In genomic region chr1:39721351-39721726, GRCm38 (mm10) we compare ENCODE assay signal across 8 mouse cellular contexts. TPM values are rescaled to one million over a fixed set of nuclear protein-coding genes. Genes with fewer than 3 reads are reported as not detected.
A peak's percentile ranks its signal among the peaks of the same experiment; 100 is the strongest.
DNase-seq lines count a peak whose midpoint lies in the region; ATAC-seq lines count a peak whose summit lies in the region.

No protein-coding gene starts in this region.

- H3K27me3 ChIP-seq in limb, embryonic 11.5 days (ENCODE audit: control insufficient read depth, insufficient read depth, low read length): no peaks in the 10 kb centered on the region
- H3K27me3 ChIP-seq in stomach, embryonic 16.5 days (ENCODE audit: control insufficient read depth, insufficient read depth, low read length): no peaks in the 10 kb centered on the region

- H3K36me3 ChIP-seq in limb, embryonic 11.5 days (ENCODE audit: control insufficient read depth, insufficient read depth, low read length): no peaks in the 10 kb centered on the region
- no peaks in the 10 kb centered on the region for H3K36me3 ChIP-seq in stomach, embryonic 16.5 days (ENCODE audit: control insufficient read depth, insufficient read depth, low read length)

- H3K4me2 ChIP-seq in limb, embryonic 11.5 days (ENCODE audit: low read depth, severe bottlenecking): peak overlapping the region; percentile 68
- peak overlapping the region; percentile 96 for H3K4me2 ChIP-seq in stomach, embryonic 16.5 days (ENCODE audit: low read depth, low read length)

- no peak overlapping the region for H3K9ac ChIP-seq in limb, embryonic 11.5 days (ENCODE audit: low read length)
- peak overlapping the region; percentile 75; the same call in 1 of the 2 replicates for H3K9ac ChIP-seq in stomach, embryonic 16.5 days (ENCODE audit: low read length)

- no peaks in the 10 kb centered on the region for H3K9me3 ChIP-seq in limb, embryonic 11.5 days (ENCODE audit: control insufficient read depth, low read length)
- H3K9me3 ChIP-seq in stomach, embryonic 16.5 days (replicated peaks; ENCODE audit: control insufficient read depth, low read length): no peaks in the 10 kb centered on the region

- H3K27ac ChIP-seq in limb, embryonic 11.5 days (replicated peaks; ENCODE audit: low read depth, low read length): no peak overlapping the region
- no peak overlapping the region for H3K27ac ChIP-seq in stomach, embryonic 16.5 days (ENCODE audit: low read length)

- peak overlapping the region; percentile 45; the same call in 1 of the 2 replicates for H3K4me3 ChIP-seq in limb, embryonic 11.5 days (ENCODE audit: low read depth, low read length)
- H3K4me3 ChIP-seq in stomach, embryonic 16.5 days (replicated peaks; ENCODE audit: low read length): peak overlapping the region; percentile 59

- DNase-seq in cerebellum, postnatal 4 days (ENCODE audit: low spot score in 2 of 2): no peak
- DNase-seq in lung, postnatal 10 days: peak; percentile 37
- DNase-seq in lung, postnatal 25 days (ENCODE audit: low spot score): no peak
- peak; percentile 41 for DNase-seq in limb, embryonic 11.5 days (ENCODE audit: low spot score)
- DNase-seq in layer of hippocampus, postnatal 10 days (ENCODE audit: low spot score in 2 of 2): no peak

- peaks cover 8% of the 10 kb centered on the region for H3K4me1 ChIP-seq in limb, embryonic 11.5 days (ENCODE audit: control insufficient read depth, insufficient read depth, low read length)
- peaks cover 7% of the 10 kb centered on the region for H3K4me1 ChIP-seq in stomach, embryonic 16.5 days (ENCODE audit: control insufficient read depth, insufficient read depth, low read length)

- peak; percentile 31; the same call in 1 of the 2 replicates for ATAC-seq in cerebellum, adult (ENCODE audit: insufficient number of reproducible peaks, low FRiP score, low TSS enrichment)
- 0 out of 2 replicates have a peak, but pooled peaks have one; percentile 51 for ATAC-seq in limb, embryonic 11.5 days (ENCODE audit: insufficient number of reproducible peaks, low FRiP score, low TSS enrichment, low read depth)
- no peak; the same call in 1 of the 2 replicates for ATAC-seq in stomach, embryonic 16.5 days (ENCODE audit: insufficient read depth, low FRiP score)
- ATAC-seq in erythroid progenitor cell, adult 5-6 weeks (replicated peaks; ENCODE audit: low FRiP score, poor library complexity, severe bottlenecking): no peak

- WGBS in limb, embryonic 11.5 days: 20% methylated on average over 9 of the region's 9 CpGs
- WGBS in stomach, embryonic 16.5 days: 18% methylated on average over 9 of the region's 9 CpGs

RNA-seq across cellular contexts. Expression of gene Rfx8, which starts 0.5 kb away (rescaled TPM):
- polyA plus RNA-seq in limb, embryonic 11.5 days (2014; fragmentation: Nextera tagmentation; extraction: Ambion mirVana): 0.30 and 0.96 TPM in 2 replicates
- 0.19 and 0.26 TPM in 2 replicates for polyA plus RNA-seq in stomach, embryonic 16.5 days (2015; fragmentation: Nextera tagmentation; extraction: Ambion mirVana)
- not detected in 2 replicates for total RNA-seq in erythroid progenitor cell, adult 5-6 weeks (2015; ENCODE audit: low replicate concordance)
- total RNA-seq in erythroid progenitor cell, adult 5-6 weeks (2017; ENCODE audit: low replicate concordance): not detected in 2 replicates
- total RNA-seq in layer of hippocampus, postnatal 10 days (2021): under 1 TPM in 1 of 2 experiments, not detected in 1; 0.31 TPM

Comparison
In these comparisons a context has a peak if more than half of its experiments do, and no peak if none do; other contexts are left out.
1. DNase-seq: peak in lung, postnatal 10 days (single experiment) and limb, embryonic 11.5 days (single experiment); none in cerebellum, postnatal 4 days (0 of 2), lung, postnatal 25 days (single experiment) and layer of hippocampus, postnatal 10 days (0 of 2).
2. ATAC-seq: peak in cerebellum, adult (single experiment) and limb, embryonic 11.5 days (single experiment); none in stomach, embryonic 16.5 days (single experiment) and erythroid progenitor cell, adult 5-6 weeks (single experiment).